10 mouse cellular contexts compared by ENCODE assay signal in genomic region chr14:11578492-11578967, GRCm38 (mm10). TPM values are rescaled to one million over a fixed set of nuclear protein-coding genes. Genes with fewer than 3 reads are reported as not detected.
DNase-seq lines count a peak whose midpoint lies in the region; ATAC-seq and TF ChIP-seq lines count a peak whose summit lies in the region.
"Had no signal": no experiment of that assay in that cellular context is flagged by ENCODE, and none has a peak within 500 bp of the region (broad histone marks: within the 10 kb centered on the region; RNA-seq: fewer than 3 reads in every experiment).

No protein-coding gene starts in this region.

- no peaks in the 10 kb centered on the region for H3K36me3 ChIP-seq in lung, postnatal 0 days (ENCODE audit: insufficient read depth, low read length)
- no peaks in the 10 kb centered on the region for H3K36me3 ChIP-seq in embryonic facial prominence, embryonic 14.5 days (ENCODE audit: control insufficient read depth, insufficient read depth, low read length)
- H3K36me3 ChIP-seq in heart, embryonic 16.5 days (ENCODE audit: control insufficient read depth, insufficient read depth): no peaks in the 10 kb centered on the region
- no peaks in the 10 kb centered on the region for H3K36me3 ChIP-seq in neural tube, embryonic 15.5 days
- H3K36me3 ChIP-seq in forebrain, embryonic 11.5 days (ENCODE audit: control insufficient read depth, insufficient read depth, low read length): no peaks in the 10 kb centered on the region

- no peak overlapping the region for H3K4me3 ChIP-seq in lung, postnatal 0 days (ENCODE audit: low read depth, low read length)
- H3K4me3 ChIP-seq in embryonic facial prominence, embryonic 14.5 days (ENCODE audit: low read depth, low read length): no peak overlapping the region
- 0 out of 2 replicates have a peak overlapping the region, but pooled peaks have one; percentile 8 for H3K4me3 ChIP-seq in heart, embryonic 16.5 days (ENCODE audit: low read length)
- no peak overlapping the region for H3K4me3 ChIP-seq in neural tube, embryonic 15.5 days (replicated peaks)
- H3K4me3 ChIP-seq in forebrain, embryonic 11.5 days (ENCODE audit: low read depth, low read length): no peak overlapping the region

- no peaks in the 10 kb centered on the region for H3K9me3 ChIP-seq in lung, postnatal 0 days (ENCODE audit: low read length)
- peaks cover 6% of the 10 kb centered on the region; the same call in 1 of the 2 replicates for H3K9me3 ChIP-seq in embryonic facial prominence, embryonic 14.5 days (ENCODE audit: control insufficient read depth, low read length)
- H3K9me3 ChIP-seq in heart, embryonic 16.5 days (replicated peaks; ENCODE audit: control insufficient read depth, low read length): peaks cover 3% of the 10 kb centered on the region
- no peaks in the 10 kb centered on the region for H3K9me3 ChIP-seq in neural tube, embryonic 15.5 days (replicated peaks)
- H3K9me3 ChIP-seq in forebrain, embryonic 11.5 days (ENCODE audit: control insufficient read depth, low read length): peaks cover 2% of the 10 kb centered on the region; the same call in 1 of the 2 replicates

- H3K4me1 ChIP-seq in lung, postnatal 0 days (ENCODE audit: insufficient read depth, low read depth, low read length): peaks cover 3% of the 10 kb centered on the region; the same call in 1 of the 2 replicates
- peaks cover 8% of the 10 kb centered on the region; the same call in 1 of the 2 replicates for H3K4me1 ChIP-seq in embryonic facial prominence, embryonic 14.5 days (ENCODE audit: control insufficient read depth, insufficient read depth, low read length)
- peaks cover 18% of the 10 kb centered on the region for H3K4me1 ChIP-seq in heart, embryonic 16.5 days (ENCODE audit: control insufficient read depth, insufficient read depth, low read length)
- H3K4me1 ChIP-seq in neural tube, embryonic 15.5 days: peaks cover 31% of the 10 kb centered on the region
- H3K4me1 ChIP-seq in forebrain, embryonic 11.5 days (replicated peaks; ENCODE audit: control insufficient read depth, insufficient read depth, low read length): peaks cover 21% of the 10 kb centered on the region; the same call in 1 of the 2 replicates

- H3K27ac ChIP-seq in lung, postnatal 0 days (ENCODE audit: low read length): no peak overlapping the region
- no peak overlapping the region for H3K27ac ChIP-seq in embryonic facial prominence, embryonic 14.5 days (replicated peaks; ENCODE audit: low read depth, low read length)
- peak overlapping the region; percentile 59 for H3K27ac ChIP-seq in heart, embryonic 16.5 days (ENCODE audit: low read length)
- no peak overlapping the region for H3K27ac ChIP-seq in neural tube, embryonic 15.5 days (replicated peaks)
- no peak overlapping the region for H3K27ac ChIP-seq in forebrain, embryonic 11.5 days (ENCODE audit: low read depth, low read length)
- H3K27ac ChIP-seq: macrophage had no signal

- H3K27me3 ChIP-seq in lung, postnatal 0 days (replicated peaks; ENCODE audit: insufficient read depth, low read length): no peaks in the 10 kb centered on the region
- no peaks in the 10 kb centered on the region for H3K27me3 ChIP-seq in embryonic facial prominence, embryonic 14.5 days (replicated peaks; ENCODE audit: control insufficient read depth, insufficient read depth, low read length)
- H3K27me3 ChIP-seq in heart, embryonic 16.5 days (ENCODE audit: control insufficient read depth, insufficient read depth, low read length): no peaks in the 10 kb centered on the region
- no peaks in the 10 kb centered on the region for H3K27me3 ChIP-seq in neural tube, embryonic 15.5 days (replicated peaks)
- no peaks in the 10 kb centered on the region for H3K27me3 ChIP-seq in forebrain, embryonic 11.5 days (ENCODE audit: control insufficient read depth, insufficient read depth, low read length)

- no peak for ATAC-seq in lung, postnatal 0 days
- ATAC-seq in embryonic facial prominence, embryonic 14.5 days (ENCODE audit: low read depth): 0 out of 2 replicates have a peak, but pooled peaks have one; percentile 10
- peak; percentile 55; the same call in 1 of the 2 replicates for ATAC-seq in heart, embryonic 16.5 days (replicated peaks; ENCODE audit: extremely low read depth, insufficient read depth, low FRiP score)
- no peak for ATAC-seq in neural tube, embryonic 15.5 days (ENCODE audit: low FRiP score)
- no peak for ATAC-seq in forebrain, embryonic 11.5 days (replicated peaks; ENCODE audit: low FRiP score)

- TF ChIP-seq EP300 in lung, postnatal 0 days (IDR thresholded peaks at IDR 0.05): no peak

- no peak for TF ChIP-seq CTCF in lung, postnatal 0 days (IDR thresholded peaks at IDR 0.05)

- WGBS in lung, postnatal 0 days: 47% methylated on average over 6 of the region's 6 CpGs
- WGBS in embryonic facial prominence, embryonic 14.5 days: 42% methylated on average over 6 of the region's 6 CpGs
- 31% methylated on average over 6 of the region's 6 CpGs for WGBS in heart, embryonic 16.5 days
- 54% methylated on average over 6 of the region's 6 CpGs for WGBS in neural tube, embryonic 15.5 days
- 24% methylated on average over 6 of the region's 6 CpGs for WGBS in forebrain, embryonic 11.5 days

- DNase-seq in lung, postnatal 36 days: peak; percentile 63
- no peak for DNase-seq in lung, postnatal 0 days (ENCODE audit: low spot score)
- DNase-seq in embryonic facial prominence, embryonic 14.5 days (ENCODE audit: low spot score): no peak
- peak; percentile 29 for DNase-seq in ovary, postnatal 36 days (ENCODE audit: low spot score)
- no peak for DNase-seq in forebrain, embryonic 11.5 days (ENCODE audit: low spot score)
- DNase-seq: cerebellum, adult 18-20 months; thymus, postnatal 25 days had no signal

- H3K4me2 ChIP-seq in lung, postnatal 0 days (replicated peaks; ENCODE audit: low read depth, low read length): no peak overlapping the region
- no peak overlapping the region for H3K4me2 ChIP-seq in embryonic facial prominence, embryonic 14.5 days (ENCODE audit: low read depth, low read length)
- H3K4me2 ChIP-seq in heart, embryonic 16.5 days (ENCODE audit: low read depth, low read length): peak overlapping the region; percentile 40
- H3K4me2 ChIP-seq in neural tube, embryonic 15.5 days: no peak overlapping the region
- no peak overlapping the region for H3K4me2 ChIP-seq in forebrain, embryonic 11.5 days (ENCODE audit: low read depth, low read length, severe bottlenecking)

- H3K9ac ChIP-seq in lung, postnatal 0 days (replicated peaks; ENCODE audit: low read depth): no peak overlapping the region
- H3K9ac ChIP-seq in embryonic facial prominence, embryonic 14.5 days (ENCODE audit: low read depth, low read length): no peak overlapping the region
- peak overlapping the region; percentile 41 for H3K9ac ChIP-seq in heart, embryonic 16.5 days (ENCODE audit: low read length)
- H3K9ac ChIP-seq in neural tube, embryonic 15.5 days (replicated peaks): no peak overlapping the region
- H3K9ac ChIP-seq in forebrain, embryonic 11.5 days (ENCODE audit: low read length): no peak overlapping the region

RNA-seq across cellular contexts. Expression of gene Ptprg, which starts 25.2 kb away (rescaled TPM):
- 19.4 and 25.4 TPM in 2 replicates for polyA plus RNA-seq in lung, postnatal 0 days (2015; fragmentation: Nextera tagmentation; extraction: Ambion mirVana)
- 23.5 and 28.2 TPM in 2 replicates for polyA plus RNA-seq in embryonic facial prominence, embryonic 14.5 days (2014; fragmentation: Nextera tagmentation; extraction: Ambion mirVana)
- polyA plus RNA-seq in heart, embryonic 16.5 days (2015; fragmentation: Nextera tagmentation; extraction: Ambion mirVana): 13.4 and 17.4 TPM in 2 replicates
- polyA plus RNA-seq in neural tube, embryonic 15.5 days (2015; fragmentation: Nextera tagmentation; extraction: Ambion mirVana): 36.2 and 40.4 TPM in 2 replicates
- 48.0 and 51.3 TPM in 2 replicates for polyA plus RNA-seq in forebrain, embryonic 11.5 days (2014; fragmentation: Nextera tagmentation; extraction: Ambion mirVana)
- polyA plus RNA-seq: macrophage had no signal

Comparison
In these comparisons a context has a peak if more than half of its experiments do, and no peak if none do; other contexts are left out.
1. DNase-seq: peak in lung, postnatal 36 days (single experiment) and ovary, postnatal 36 days (single experiment); none in lung, postnatal 0 days (single experiment), embryonic facial prominence, embryonic 14.5 days (single experiment) and forebrain, embryonic 11.5 days (single experiment).
2. ATAC-seq: peak in embryonic facial prominence, embryonic 14.5 days (single experiment) and heart, embryonic 16.5 days (single experiment); none in lung, postnatal 0 days (single experiment), neural tube, embryonic 15.5 days (single experiment) and forebrain, embryonic 11.5 days (single experiment).